Mouse (Mus musculus) cerebellum, postnatal 25 days (tissue): ENCODE measurements around the gene Crybb1.
A peak's percentile ranks its signal among the peaks of the same experiment; 100 is the strongest.

ENCODE experiments used
- DNase-seq, 2 experiments: peaks; one replicate each; pipeline ENCODE4 v3.0.0; 2021; ENCODE audit warnings: mixed read lengths in 2 of 2

Gene Crybb1

GRCm38 (mm10) chr5:112286984-112287641, 31.5 kb downstream of the Crybb1 start:
- no peak for DNase-seq

- DNase-seq = no peak
Observed at GRCm38 (mm10) chr5:112287652-112288051, 32.0 kb downstream of the Crybb1 start.

GRCm38 (mm10) chr5:112288193-112289141, 32.9 kb downstream of the Crybb1 start:
- DNase-seq = no peak

GRCm38 (mm10) chr5:112289236-112289635, 33.6 kb downstream of the Crybb1 start:
- DNase-seq = peak in 1 of 2 experiments; percentile 70

- DNase-seq = peak; percentile 56 to 67
Observed at GRCm38 (mm10) chr5:112289819-112290535, 34.4 kb downstream of the Crybb1 start.

GRCm38 (mm10) chr5:112290536-112290880, 34.9 kb downstream of the Crybb1 start:
- DNase-seq = no peak

- DNase-seq = no peak
Observed at GRCm38 (mm10) chr5:112291866-112292265, 36.3 kb downstream of the Crybb1 start.

GRCm38 (mm10) chr5:112292343-112292980, 36.8 kb downstream of the Crybb1 start:
- no peak for DNase-seq

GRCm38 (mm10) chr5:112293800-112294199, 38.2 kb downstream of the Crybb1 start:
- no peak for DNase-seq

- DNase-seq = no peak
Observed at GRCm38 (mm10) chr5:112294696-112295095, 39.1 kb downstream of the Crybb1 start.

- DNase-seq = no peak
Observed at GRCm38 (mm10) chr5:112295162-112295561, 39.5 kb downstream of the Crybb1 start.

GRCm38 (mm10) chr5:112295564-112295963, 39.9 kb downstream of the Crybb1 start:
- no peak for DNase-seq

GRCm38 (mm10) chr5:112296404-112297181, 41.0 kb downstream of the Crybb1 start:
- no peak for DNase-seq

GRCm38 (mm10) chr5:112297257-112297656, 41.6 kb downstream of the Crybb1 start:
- DNase-seq = no peak

- no peak for DNase-seq
Observed at GRCm38 (mm10) chr5:112298226-112298988, 42.8 kb downstream of the Crybb1 start.

- no peak for DNase-seq
Observed at GRCm38 (mm10) chr5:112299399-112299798, 43.8 kb downstream of the Crybb1 start.

GRCm38 (mm10) chr5:112300112-112300511, 44.5 kb downstream of the Crybb1 start:
- no peak for DNase-seq

GRCm38 (mm10) chr5:112300721-112301308, 45.2 kb downstream of the Crybb1 start:
- no peak for DNase-seq

- DNase-seq = no peak
Observed at GRCm38 (mm10) chr5:112301694-112302093, 46.1 kb downstream of the Crybb1 start.

- DNase-seq = no peak
Observed at GRCm38 (mm10) chr5:112302310-112302709, 46.7 kb downstream of the Crybb1 start.

- no peak for DNase-seq
Observed at GRCm38 (mm10) chr5:112305842-112306241, 50.2 kb downstream of the Crybb1 start.
